Mouse (Mus musculus) CH12F3 (cell line): ENCODE results near the gene Slc26a6.

ENCODE experiments used
- in situ Hi-C: fragments of 300-500 bp; cut with MboI; formaldehyde crosslinking; loops from 2 replicates; pipeline ENCODE4 v1.14.3; 2020; ENCODE audit warnings: low sequenced_read_pairs

Slc26a6 gene

GRCm38 (mm10) chr9:108852976-108853375 lies at the start of gene Slc26a6:
Gene Slc26a6, plus strand, starts transcription at chr9:108853283.
- in situ Hi-C loops, result no loop called here

DNA sequence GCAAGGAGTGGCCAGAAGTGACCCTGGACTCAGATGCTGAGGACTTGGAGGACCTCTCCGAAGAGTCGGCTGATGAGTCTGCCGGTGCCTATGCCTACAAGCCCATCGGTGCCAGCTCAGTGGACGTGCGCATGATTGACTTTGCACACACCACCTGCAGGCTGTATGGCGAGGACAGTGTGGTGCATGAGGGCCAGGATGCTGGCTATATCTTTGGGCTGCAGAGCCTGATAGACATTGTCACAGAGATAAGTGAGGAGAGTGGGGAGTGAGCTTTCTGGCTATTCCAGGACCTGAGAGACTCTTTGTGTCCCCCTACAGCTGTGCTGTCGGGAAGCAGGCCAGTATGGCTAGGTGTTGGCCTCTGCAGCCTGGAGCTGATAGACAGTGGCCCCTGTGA lies 47.3 kb upstream of the Slc26a6 start:
- in situ Hi-C loops, result no loop called here

DNA sequence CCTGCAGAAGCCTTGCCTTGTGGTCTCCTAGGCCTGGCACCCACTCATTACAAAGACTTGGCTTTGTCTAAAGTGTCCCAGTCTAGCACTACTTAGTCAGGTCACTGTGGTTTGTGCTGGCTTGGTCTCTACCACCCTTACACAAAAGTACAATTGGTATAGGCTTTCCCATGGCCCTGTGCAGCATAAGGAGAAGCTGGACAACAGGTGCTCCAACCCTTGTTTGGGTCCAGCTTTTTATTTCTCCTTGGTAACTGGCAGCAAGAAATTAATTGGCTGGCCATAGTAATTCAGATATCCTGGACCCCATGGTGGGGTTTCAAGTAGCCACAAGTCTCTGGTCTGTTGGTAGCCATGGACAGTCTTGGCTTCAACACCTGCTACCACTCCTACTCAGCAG lies 46.7 kb upstream of the Slc26a6 start:
- in situ Hi-C loops, result no loop called here

GRCm38 (mm10) chr9:108806831-108807230 lies 46.3 kb upstream of the Slc26a6 start:
- in situ Hi-C loops, result no loop called here

DNA sequence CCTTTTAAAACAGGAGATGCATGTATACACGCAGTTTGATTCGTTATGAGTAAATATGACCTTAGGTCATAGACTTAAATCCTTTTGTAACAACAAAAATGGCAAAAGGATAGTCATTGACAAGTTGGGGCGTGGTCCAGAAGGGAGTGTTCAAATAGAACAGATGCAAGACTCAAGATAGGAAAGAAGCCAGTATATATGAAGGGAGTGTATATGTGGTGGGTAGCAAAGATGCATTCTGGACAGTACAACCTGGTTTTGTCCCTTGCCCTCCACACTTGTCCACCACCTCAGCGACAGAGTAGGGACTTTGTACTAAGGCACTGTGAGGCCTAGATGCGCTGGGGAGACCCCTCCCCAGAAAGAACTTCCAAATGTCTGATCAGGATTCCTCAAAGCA lies 45.4 kb upstream of the Slc26a6 start:
- in situ Hi-C loops, result no loop called here

DNA sequence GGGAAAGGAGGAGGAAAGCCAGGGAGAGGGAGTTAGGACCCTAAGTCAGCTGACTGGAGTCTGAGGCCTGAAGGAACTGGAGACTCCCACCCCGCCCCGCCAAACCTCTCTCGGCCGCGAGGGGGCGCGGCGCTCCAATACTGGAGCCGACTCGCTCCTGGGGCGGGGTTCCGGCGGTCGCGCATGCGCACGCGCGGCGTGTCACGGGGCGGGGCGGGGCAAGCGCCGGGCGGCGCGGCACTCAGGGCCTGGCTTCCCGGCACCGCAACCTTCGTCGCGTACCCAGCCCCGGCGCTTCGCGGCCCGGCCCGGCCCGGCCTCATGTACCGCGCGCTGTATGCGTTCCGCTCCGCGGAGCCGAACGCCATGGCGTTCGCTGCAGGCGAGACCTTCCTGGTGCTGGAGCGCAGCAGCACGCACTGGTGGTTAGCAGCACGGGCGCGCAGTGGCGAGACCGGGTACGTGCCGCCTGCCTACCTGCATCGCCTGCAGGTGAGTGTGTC lies 44.9 kb upstream of the Slc26a6 start, which contains the start of gene Nckipsd:
TSS of gene Nckipsd (plus strand) at position 206 of the 503 bp plus-strand sequence.
- in situ Hi-C loops, result no loop called here

- in situ Hi-C loops, result no loop called here
Observed at GRCm38 (mm10) chr9:108809188-108809587, 43.9 kb upstream of the Slc26a6 start.

GRCm38 (mm10) chr9:108809723-108810122 lies 43.4 kb upstream of the Slc26a6 start:
- in situ Hi-C loops, result no loop called here

- in situ Hi-C loops, result no loop called here
Observed at GRCm38 (mm10) chr9:108810516-108810915, 42.6 kb upstream of the Slc26a6 start.

DNA sequence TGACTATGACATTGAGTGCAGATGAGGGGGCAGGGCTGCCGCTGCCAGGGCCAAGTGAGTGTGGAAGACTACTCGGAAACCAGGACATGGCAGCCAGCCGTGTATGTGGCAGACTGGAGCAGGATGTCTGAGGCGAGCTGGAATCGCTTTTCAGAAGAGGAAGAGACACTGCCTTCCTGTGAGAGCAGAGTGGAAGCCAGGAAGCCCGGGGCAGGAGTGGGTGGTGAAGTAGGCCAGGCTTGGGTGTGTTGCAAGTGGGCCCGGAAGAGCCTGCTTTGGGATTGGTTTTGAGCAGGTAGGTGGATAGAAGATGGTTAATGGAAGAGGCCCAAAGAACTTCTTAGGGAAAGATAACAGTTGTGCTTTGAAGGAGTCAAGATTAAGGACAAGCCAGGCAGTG lies 37.5 kb upstream of the Slc26a6 start:
- in situ Hi-C loops, result no loop called here

- in situ Hi-C loops, result no loop called here
Observed at GRCm38 (mm10) chr9:108819495-108819894, 33.6 kb upstream of the Slc26a6 start.

DNA sequence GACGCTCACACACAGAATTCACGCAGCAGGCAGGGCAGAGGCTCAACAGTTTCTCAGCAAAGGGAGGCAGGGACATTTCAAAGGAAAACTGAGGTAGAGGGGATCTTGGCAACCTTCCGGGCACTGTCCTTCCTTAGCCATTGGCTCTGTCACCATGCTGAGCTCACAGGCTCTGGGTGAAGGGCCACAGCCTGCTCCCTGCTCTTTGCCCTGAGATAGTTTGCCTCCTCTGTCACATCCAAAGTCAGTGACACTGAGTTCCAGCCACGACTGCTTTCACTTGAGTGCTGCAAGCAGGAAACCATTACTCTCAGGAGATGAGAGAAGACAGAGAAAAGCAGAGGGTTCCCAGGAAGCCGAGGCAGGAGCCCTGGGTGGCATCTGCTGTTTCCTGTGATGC lies 33.0 kb upstream of the Slc26a6 start:
- in situ Hi-C loops, result no loop called here

DNA sequence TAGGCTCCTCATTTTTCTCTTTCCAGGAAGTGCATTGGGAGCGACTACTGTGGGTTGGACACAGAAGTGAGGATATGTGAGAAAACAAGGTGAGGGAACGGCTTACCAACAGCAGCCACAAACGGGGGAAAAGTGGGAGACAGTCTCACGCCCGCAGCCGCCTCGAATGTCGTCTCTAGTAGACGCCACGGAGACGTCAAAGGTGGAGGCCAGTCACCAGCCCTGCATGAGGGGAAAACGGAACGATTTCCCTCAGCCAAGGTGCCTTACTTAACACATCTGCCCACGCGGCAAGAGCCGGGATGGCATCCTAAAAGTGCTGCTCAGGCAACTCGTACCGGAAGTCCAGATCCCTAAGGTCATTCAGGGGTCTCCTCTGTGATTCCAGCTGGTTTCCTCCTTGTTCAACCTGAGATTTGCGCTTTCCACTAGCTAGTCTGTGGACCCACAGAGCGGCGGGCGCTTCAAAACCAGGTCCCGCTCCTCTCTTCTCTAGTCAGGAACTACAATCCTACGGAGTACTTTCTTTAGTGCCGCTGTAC lies 28.9 kb upstream of the Slc26a6 start:
- in situ Hi-C loops, result no loop called here

DNA sequence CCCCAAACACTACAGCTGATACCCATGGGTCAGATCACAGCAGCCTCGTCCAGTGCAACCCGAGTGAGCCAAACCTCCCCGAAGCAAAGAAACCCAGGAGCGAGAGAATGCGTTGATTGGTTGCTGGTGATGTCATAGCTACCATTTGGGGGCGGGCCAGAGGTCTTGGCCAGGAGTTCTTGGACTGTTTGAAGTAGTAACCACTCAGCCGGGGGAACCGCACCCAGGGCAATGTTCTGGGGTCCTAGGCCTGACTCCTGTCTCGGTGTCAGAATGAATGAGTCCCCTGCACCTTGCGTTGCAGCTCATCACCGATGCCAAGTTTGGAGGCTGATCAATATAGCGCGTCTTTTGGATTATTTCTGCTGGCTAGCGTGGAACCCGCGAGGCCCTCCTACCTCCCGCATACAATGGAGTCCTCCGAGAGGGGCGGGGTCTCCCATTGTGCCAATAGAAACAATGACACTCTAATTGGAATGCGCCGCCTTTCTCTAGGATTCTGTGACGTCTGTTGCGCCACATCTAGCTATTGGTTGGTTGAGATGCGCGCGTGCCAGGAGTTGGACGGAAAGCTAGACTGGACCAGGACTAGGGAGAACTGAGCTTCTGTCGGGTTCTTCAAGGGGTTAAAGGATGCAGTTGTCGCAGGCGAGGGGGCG lies 28.2 kb upstream of the Slc26a6 start:
- in situ Hi-C loops, result no loop called here

GRCm38 (mm10) chr9:108825820-108826699 lies 27.0 kb upstream of the Slc26a6 start, which contains the start of gene Celsr3:
Gene Celsr3, plus strand, starts transcription at chr9:108826320.
- in situ Hi-C loops, result no loop called here

- in situ Hi-C loops, result no loop called here
Observed at GRCm38 (mm10) chr9:108826700-108827340, 26.3 kb upstream of the Slc26a6 start.

DNA sequence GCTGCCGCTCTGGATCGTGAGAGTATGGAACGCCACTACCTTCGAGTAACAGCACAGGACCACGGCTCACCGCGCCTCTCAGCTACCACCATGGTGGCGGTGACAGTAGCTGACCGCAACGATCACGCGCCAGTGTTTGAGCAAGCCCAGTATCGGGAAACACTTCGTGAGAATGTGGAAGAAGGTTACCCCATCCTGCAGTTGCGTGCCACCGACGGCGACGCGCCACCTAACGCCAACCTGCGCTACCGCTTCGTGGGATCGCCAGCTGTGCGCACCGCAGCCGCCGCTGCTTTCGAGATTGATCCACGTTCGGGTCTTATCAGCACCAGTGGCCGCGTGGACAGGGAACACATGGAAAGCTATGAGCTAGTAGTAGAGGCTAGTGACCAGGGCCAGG lies 25.6 kb upstream of the Slc26a6 start:
- in situ Hi-C loops, result no loop called here

DNA sequence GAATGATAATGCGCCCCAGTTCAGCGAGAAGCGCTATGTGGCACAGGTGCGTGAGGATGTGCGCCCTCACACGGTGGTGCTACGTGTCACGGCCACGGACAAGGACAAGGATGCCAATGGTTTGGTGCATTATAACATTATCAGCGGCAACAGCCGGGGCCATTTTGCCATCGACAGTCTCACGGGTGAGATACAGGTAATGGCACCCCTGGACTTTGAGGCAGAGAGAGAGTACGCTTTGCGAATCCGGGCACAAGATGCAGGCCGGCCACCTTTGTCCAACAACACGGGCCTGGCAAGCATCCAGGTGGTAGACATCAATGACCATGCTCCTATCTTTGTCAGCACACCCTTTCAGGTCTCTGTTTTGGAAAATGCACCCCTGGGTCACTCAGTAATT lies 25.2 kb upstream of the Slc26a6 start:
- in situ Hi-C loops, result no loop called here

DNA sequence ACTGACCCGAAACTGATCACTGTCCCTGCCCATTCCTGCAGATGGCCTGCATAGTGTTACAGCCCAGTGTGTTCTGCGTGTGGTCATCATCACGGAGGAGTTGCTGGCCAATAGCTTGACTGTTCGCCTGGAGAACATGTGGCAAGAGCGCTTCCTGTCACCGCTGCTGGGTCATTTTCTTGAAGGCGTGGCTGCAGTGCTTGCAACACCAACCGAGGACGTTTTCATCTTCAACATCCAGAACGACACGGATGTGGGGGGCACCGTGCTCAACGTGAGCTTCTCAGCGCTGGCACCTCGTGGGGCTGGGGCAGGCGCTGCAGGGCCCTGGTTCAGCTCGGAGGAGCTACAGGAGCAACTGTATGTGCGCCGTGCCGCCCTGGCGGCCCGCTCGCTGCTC lies 21.4 kb upstream of the Slc26a6 start:
- in situ Hi-C loops, result no loop called here

GRCm38 (mm10) chr9:108832390-108833108 lies 20.5 kb upstream of the Slc26a6 start:
- in situ Hi-C loops, result no loop called here
